Mouse (Mus musculus) kidney, adult 2 months (tissue): Measurements from ENCODE around the gene Pygb.

Experiments used
- CTCF ChIP-seq: fragments of 200-500 bp; conservative IDR thresholded peaks from 2 replicates; pipeline ENCODE4 v1.5.1; 2011; ENCODE audit warnings: low read depth, mild to moderate bottlenecking, control low read depth, low read length, moderate library complexity, mixed read lengths; ENCODE audit not compliant: insufficient read depth, insufficient read length
- POLR2A ChIP-seq: fragments of 200-500 bp; IDR thresholded peaks from one replicate; pipeline ENCODE4 v1.6.1; 2011; ENCODE audit warnings: low read depth, low read length, control low read depth

GRCm38 (mm10) chr2:150772466-150773119 lies 13.9 kb upstream of the Pygb start:
- no peak for TF ChIP-seq POLR2A
- no peak for TF ChIP-seq CTCF
